Mouse (Mus musculus) myocyte (in vitro differentiated cells): ENCODE data around the gene Nup214.

Experiments
- CEBPB ChIP-seq: IDR thresholded peaks from 2 replicates; pipeline ENCODE4 v1.6.1; 2011; ENCODE audit warnings: mild to moderate bottlenecking, moderate library complexity; ENCODE audit not compliant: poor library complexity, insufficient read depth, severe bottlenecking
- E2F4 ChIP-seq: IDR thresholded peaks from one replicate; pipeline ENCODE4 v1.6.1; 2011; ENCODE audit warnings: mild to moderate bottlenecking, control low read depth, moderate library complexity; ENCODE audit not compliant: insufficient read depth
- MAX ChIP-seq: IDR thresholded peaks from one replicate; pipeline ENCODE4 v1.6.1; 2011; ENCODE audit warnings: low read depth, mild to moderate bottlenecking, control low read depth
- MYOD1 ChIP-seq, 3 experiments: IDR thresholded peaks; one replicate each; pipeline ENCODE4 v1.6.1; 2011; ENCODE audit warnings: control low read depth in 2 of 3, low read depth in 2 of 3, mild to moderate bottlenecking in 2 of 3, moderate library complexity in 1 of 3; ENCODE audit not compliant: insufficient read length in 2 of 3, control insufficient read depth in 1 of 3
- MYOG ChIP-seq, 3 experiments: IDR thresholded peaks; one replicate each; pipeline ENCODE4 v1.6.1; 2011; ENCODE audit warnings: control low read depth in 2 of 3, low read depth in 2 of 3, mild to moderate bottlenecking in 2 of 3; ENCODE audit not compliant: insufficient read length in 2 of 3, control insufficient read depth in 1 of 3, insufficient read depth in 1 of 3
- POLR2A ChIP-seq: IDR thresholded peaks from one replicate; pipeline ENCODE4 v1.6.1; 2011; ENCODE audit warnings: low read depth, mild to moderate bottlenecking, control low read depth, moderate library complexity; ENCODE audit not compliant: insufficient read length
- POLR2AphosphoS2 ChIP-seq: IDR thresholded peaks from one replicate; pipeline ENCODE4 v1.6.1; 2011; ENCODE audit warnings: low read depth, control low read depth; ENCODE audit not compliant: insufficient read length
- REST ChIP-seq: IDR thresholded peaks from one replicate; pipeline ENCODE4 v1.6.1; 2011; ENCODE audit warnings: mild to moderate bottlenecking, control low read depth, moderate library complexity; ENCODE audit not compliant: insufficient read depth, insufficient read length
- TCF12 ChIP-seq: IDR thresholded peaks from one replicate; pipeline ENCODE4 v1.6.1; 2011; ENCODE audit warnings: mild to moderate bottlenecking, control low read depth; ENCODE audit not compliant: poor library complexity, insufficient read depth, severe bottlenecking
- TCF3 ChIP-seq: IDR thresholded peaks from one replicate; pipeline ENCODE4 v1.6.1; 2011; ENCODE audit warnings: low read depth, control low read depth; ENCODE audit not compliant: insufficient read length
- USF1 ChIP-seq: IDR thresholded peaks from one replicate; pipeline ENCODE4 v1.6.1; 2011; ENCODE audit warnings: low read depth, mild to moderate bottlenecking, control low read depth, moderate library complexity

DNA sequence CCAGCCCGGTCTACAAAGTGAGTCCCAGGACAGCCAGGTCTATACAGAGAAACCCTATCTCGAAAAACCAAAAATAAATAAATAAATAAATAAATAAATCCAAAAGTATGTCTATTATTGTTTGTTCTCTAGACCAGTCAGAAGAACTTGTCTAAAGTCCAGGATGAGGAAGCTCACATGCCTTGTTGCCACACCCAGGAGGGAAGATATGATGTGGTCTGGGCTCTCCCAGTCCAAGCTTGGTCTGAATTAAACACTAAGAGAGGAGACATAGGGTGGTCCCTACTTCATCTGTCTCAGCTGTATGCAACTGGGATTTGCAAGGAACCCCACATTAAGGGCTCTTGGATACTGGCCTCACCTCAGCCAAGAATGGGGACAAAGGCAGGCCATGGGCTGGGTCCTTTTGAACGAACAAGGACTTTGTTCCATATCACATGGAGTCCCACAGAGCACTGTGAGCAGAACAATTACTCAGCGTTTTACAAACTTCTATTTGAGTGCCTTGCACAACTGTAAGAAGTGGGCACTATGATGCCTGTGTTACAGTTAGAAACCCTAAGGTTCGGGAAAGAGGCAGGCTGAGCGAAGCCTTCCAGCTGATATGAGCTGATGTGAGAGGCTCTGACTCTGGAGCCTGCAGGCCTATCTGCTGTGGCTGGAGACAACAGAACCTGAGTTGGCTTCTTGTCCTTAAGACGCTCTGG is 119.9 kb downstream of the Nup214 start:
- no peak for TF ChIP-seq POLR2A
- no peak for TF ChIP-seq TCF12
- no peak for TF ChIP-seq E2F4
- no peak for TF ChIP-seq MYOG (IDR thresholded peaks at IDR 0.05; ENCODE audit: control insufficient read depth in 1 of 3, insufficient read depth in 1 of 3, insufficient read length in 2 of 3, low read depth in 2 of 3)
- TF ChIP-seq MYOD1 (IDR thresholded peaks at IDR 0.05; ENCODE audit: control insufficient read depth in 1 of 3, insufficient read length in 2 of 3, low read depth in 2 of 3), result no peak
- TF ChIP-seq CEBPB, result no peak
- TF ChIP-seq USF1, result no peak
- TF ChIP-seq POLR2AphosphoS2, result no peak
- no peak for TF ChIP-seq MAX
- TF ChIP-seq REST, result no peak
- no peak for TF ChIP-seq TCF3
